Mouse (Mus musculus): ENCODE results near the gene Olfr1417.
A peak's percentile ranks its signal among the peaks of the same experiment; 100 is the strongest.

The Olfr1417 gene

GRCm38 (mm10) chr19:11810856-11811255 is 28.2 kb downstream of the Olfr1417 start:
- no peak for DNase-seq (ENCODE audit: low read depth, low spot score)

GRCm38 (mm10) chr19:11810003-11810758 is 28.8 kb downstream of the Olfr1417 start:
- no peak for DNase-seq (ENCODE audit: low read depth, low spot score)

GRCm38 (mm10) chr19:11808452-11808851 is 30.6 kb downstream of the Olfr1417 start:
- DNase-seq (ENCODE audit: low read depth, low spot score) = no peak

GRCm38 (mm10) chr19:11807822-11808221 is 31.2 kb downstream of the Olfr1417 start:
- no peak for DNase-seq (ENCODE audit: low read depth, low spot score)

- no peak for DNase-seq (ENCODE audit: low read depth, low spot score)
These were observed 31.8 kb downstream of the Olfr1417 start for GRCm38 (mm10) chr19:11807251-11807650.

- DNase-seq (ENCODE audit: low read depth, low spot score) = no peak
These were observed 34.6 kb downstream of the Olfr1417 start for GRCm38 (mm10) chr19:11804423-11804822.

GRCm38 (mm10) chr19:11800531-11801315 is 38.3 kb downstream of the Olfr1417 start:
- peak; percentile 7 for DNase-seq (ENCODE audit: low read depth, low spot score)

GRCm38 (mm10) chr19:11794447-11794846 is 44.6 kb downstream of the Olfr1417 start:
- DNase-seq (ENCODE audit: low read depth, low spot score) = no peak

GRCm38 (mm10) chr19:11793741-11794359 is 45.2 kb downstream of the Olfr1417 start:
- no peak for DNase-seq (ENCODE audit: low read depth, low spot score)

- DNase-seq (ENCODE audit: low read depth, low spot score) = no peak
These were observed 47.2 kb downstream of the Olfr1417 start for GRCm38 (mm10) chr19:11791825-11792224.

GRCm38 (mm10) chr19:11788876-11789275 is 50.1 kb downstream of the Olfr1417 start:
- no peak for DNase-seq (ENCODE audit: low read depth, low spot score)

GRCm38 (mm10) chr19:11787826-11788225 is 51.2 kb downstream of the Olfr1417 start:
- no peak for DNase-seq (ENCODE audit: low read depth, low spot score)

- no peak for DNase-seq (ENCODE audit: low read depth, low spot score)
These were observed 53.4 kb downstream of the Olfr1417 start for GRCm38 (mm10) chr19:11785409-11786154.

GRCm38 (mm10) chr19:11777191-11777865 is 61.7 kb downstream of the Olfr1417 start:
- DNase-seq (ENCODE audit: low read depth, low spot score) = peak; percentile 72

Measured in CD4-positive, CD25-positive, alpha-beta regulatory T cell, adult 2 months (primary cell).